Mouse (Mus musculus): Measurements from ENCODE around the gene Nfkb1.

Nfkb1 gene

DNA sequence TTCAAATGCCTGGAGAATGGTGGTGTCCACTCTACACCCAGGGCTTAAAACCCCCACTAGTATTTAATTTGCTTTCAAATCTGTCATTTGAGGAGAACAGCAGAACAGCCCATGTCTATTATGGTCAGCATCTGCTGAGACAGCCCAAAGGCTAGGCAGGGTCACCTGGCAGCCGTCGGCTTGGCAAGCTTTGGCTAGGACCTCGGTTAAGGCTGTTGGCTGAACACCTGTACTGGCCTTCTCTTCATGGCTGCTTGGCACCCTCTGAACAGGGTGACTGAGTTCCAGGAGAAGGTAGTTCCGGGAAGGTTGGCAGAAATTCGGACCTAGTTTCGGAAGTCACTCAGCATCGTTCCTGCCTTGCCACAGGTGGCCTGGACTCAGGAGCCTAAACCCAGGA is 109.1 kb downstream of the Nfkb1 start:
- DNase-seq = no peak

DNA sequence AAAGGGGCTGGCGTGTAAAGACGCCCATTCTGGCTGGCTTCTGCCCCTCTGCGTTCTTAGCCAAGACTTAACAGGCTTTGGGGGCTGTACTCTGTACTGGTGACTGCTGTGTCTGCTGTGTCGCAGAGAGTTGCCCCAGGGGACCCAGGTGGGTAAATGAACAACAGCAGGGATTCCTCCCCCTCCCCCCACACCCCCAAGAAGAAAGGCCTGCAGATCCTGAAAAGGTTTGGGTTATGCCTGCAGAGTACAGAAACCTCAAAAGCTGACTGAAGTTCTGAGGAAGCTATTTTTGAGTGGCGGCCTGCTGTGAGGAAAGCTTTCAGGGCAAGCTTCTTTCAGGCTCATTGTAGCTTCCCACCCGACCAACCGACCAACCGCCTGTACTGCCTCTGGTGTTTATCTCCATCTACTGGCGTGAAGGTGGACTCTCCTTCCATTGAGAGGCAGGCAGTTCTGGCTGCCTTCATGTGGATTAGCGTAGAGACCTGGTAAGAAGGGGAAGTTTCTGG is 109.7 kb downstream of the Nfkb1 start:
- DNase-seq = peak; percentile 29 to 42

DNA sequence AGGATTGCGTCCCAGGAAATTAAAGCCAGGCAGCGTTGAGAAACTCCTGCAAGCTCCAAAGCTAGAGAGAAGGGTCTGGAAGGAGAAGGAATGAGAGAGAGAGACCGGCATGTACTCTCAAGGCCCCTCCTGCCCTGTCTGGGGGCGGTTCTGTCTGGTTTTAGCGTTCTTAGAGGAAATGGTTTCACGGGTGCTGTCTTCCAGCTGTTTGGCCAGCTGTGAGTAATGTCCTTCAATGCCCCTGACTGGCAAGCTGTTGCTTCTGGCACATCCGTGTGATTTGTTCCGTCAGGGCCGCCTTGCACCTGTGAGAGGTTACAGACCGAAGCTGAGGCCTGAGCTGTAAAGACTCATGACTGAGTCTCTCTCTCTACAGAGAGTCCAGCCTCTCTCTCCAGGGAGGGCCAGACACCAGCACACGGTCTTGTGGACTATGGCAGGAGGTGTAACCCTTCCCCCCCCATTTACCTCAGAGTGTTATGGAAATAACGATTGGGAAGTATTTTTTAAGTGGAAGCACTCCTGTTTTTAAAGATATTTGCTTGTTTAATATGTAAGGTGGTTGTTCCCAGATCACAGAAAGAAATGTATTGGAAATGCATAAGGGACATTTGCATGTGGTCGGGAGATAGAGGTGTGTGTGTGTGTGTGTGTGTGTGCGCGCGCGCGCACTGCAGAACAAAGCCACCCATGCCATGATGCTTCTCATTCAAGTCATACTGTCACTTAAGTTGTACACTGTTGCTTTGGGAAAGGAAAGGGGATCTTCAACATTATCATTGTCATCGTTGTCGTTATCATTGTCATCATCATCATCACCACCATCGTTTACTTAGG is 110.7 kb downstream of the Nfkb1 start:
- DNase-seq = peak; percentile 29 to 71

DNA sequence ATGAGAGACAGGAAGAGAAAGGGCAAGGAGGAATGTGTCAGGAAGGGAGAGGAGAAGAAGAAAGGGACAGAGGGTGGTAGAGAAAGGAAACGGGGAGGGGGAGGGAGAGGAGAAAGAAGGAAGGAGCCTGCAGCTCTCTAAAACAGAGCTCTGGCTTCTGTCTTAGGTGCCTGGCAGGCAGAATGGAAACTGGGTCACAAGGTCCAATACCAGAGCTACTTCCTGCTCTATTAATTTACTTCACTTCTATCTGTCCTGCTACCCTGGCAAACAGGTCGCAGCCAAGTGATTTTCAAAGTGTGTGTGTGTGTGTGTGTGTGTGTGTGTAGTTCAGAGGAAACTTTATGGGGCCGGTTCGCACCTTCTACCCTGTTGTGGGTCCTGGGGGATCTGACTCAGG is 112.2 kb downstream of the Nfkb1 start:
- DNase-seq = no peak

DNA sequence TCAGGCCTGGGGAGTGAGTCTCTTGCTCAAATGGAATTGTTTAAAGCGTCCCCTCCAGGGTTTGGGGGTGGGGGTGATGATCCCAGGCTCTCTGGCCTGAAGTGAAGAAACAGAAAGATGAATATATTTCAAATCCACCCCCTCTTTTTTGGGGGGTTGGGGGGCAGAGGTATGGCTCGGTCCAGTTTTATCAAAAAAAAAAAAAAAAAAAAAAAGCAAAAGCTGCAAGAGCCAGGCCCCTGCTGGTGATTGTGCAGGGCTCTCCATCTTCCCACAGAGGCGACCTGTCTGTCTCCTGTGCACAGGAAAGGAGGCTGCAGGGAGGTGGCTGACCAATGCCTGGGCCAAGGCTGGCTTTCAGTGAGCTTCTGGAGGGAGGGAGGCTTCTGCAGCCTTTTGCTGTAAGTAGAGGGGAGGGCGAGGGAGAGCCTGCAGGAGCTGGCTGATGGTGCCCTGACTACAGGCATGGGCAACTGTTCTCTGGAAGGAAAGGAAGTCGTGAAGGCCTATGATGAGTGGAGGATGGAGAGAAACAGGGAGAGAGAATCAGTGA is 112.7 kb downstream of the Nfkb1 start:
- no peak for DNase-seq

DNA sequence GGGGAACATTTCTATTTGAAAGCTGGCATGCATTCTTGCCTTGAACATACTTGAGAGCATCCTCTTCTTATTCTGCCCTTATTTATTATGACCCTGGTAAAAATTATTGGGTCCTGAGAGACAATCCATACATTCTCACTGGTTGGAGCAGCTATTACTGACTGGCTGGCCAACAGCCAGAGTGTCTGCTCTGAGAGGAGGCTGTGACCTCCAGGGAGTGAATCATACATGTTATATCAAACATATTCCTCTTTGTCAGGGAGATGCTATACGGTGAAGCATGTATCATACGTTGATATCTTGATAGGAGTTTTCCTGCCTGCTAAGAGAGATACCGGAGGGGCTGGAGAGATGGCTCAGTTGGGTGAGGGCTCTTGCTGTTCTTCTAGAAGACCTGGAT is 116.2 kb downstream of the Nfkb1 start:
- DNase-seq = no peak

DNA sequence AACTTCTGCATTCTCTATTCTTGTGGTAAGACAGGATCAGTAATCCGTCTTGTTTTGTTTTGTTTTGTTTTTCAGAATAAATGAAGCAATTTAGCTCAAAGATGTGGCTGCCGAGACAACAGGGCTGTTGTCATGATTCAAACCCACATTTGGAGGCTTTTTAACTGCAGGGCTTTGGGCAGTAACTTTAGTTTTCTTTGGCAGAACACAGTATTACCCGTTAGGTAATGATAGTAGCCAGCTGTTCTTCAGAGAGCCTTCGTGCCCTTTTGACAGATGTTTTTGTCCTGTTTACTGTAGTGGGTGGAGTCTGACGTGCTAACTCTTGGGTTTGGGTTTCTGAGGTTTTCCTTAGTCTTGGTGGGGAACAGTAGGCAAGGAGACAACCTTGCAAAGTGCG is 118.3 kb downstream of the Nfkb1 start:
- no peak for DNase-seq

DNA sequence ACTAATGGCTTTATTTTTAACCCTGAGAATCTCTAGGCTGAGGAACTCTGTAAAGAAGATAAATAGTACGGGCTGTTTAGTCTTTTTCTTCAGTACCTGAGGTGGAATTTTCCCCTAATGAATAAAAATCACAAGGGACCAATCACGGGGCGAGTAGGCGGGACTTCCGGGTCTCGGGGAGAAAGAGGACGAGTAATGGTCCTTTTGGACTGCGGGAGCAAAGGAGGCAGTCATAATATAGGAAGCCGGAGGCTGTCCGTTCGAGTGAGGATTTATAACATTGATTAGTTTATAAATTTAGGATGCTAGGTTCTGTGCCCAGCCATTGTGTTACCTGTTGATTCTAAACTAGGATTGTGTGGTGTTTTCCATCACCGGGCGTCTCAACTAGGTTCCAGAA is 119.8 kb downstream of the Nfkb1 start:
- no peak for DNase-seq

DNA sequence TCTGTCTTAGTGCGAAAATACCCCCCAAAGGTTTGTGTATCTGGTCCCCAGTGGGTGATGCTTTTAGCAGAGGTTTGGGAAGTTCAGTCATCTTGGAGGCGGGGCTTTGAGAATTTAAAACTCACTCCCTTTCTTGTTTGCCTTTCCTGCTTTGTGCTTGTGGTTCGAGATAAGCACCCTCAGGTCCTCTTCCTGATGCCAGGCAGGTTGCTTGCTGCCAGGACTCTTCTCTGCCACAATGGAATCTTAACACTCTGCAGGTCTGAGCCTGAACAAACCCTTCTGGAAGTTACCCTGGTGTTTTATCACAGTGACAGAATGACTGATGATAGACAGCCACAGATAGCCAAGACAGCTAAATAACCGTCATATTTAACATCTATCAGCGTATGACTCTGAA is 122.7 kb downstream of the Nfkb1 start:
- DNase-seq = no peak

DNA sequence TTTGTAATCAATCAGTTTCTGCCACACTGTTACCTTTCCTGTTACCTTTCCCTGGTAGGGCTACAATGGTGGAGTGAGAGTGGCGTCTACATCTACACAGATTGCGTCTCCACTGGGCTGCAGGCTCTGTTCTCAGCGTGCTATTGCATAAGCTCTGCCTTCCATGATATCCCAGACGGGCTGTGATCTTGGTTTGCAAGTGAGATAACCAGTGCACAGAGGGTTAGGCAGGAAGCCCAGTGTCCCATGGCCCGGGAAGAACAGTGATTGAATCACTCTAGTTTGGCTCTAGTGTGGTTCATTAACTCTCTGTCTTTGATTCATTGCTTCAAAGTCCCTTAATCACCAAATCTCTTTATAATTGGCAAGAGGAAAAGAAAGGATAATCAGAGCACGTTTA is 123.5 kb downstream of the Nfkb1 start:
- no peak for DNase-seq

DNA sequence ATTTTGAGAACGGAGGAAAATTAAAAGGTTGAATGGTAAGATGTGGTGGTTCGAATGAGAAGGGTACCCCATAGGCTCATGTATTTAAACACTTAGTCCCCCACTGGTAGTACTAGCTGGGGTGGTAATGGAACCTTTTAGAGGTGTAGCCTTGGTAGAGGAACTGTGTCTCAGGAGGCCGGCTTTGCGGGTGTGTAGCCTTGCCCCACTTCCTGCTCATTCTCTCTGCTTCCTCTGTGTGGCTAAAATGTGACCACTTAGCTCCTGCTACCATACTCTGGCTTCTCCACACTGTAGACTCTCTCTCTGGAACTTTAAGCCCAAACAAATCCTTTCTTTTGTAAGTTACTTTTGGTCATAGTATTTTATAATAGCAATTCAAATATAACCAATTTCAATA is 126.0 kb downstream of the Nfkb1 start:
- DNase-seq = no peak

DNA sequence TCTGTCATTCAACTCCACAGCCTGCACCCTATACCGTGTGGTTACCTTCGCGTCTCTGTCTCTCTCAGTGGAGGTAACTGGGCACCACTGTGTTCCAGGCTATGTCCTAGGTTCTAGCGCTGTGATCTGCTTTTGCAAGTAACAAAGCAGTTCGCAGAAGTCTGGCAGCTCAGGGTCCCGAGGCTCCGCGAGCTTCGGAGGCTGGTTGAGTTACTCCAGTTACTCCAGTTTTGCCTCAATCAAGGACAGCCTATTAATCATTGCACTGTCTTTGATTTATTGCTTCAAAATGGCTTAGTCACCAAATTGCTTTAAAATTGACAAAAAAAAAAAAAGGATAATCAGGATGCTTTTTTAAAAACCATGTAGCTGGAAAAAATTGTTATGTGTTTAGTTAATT is 126.6 kb downstream of the Nfkb1 start:
- DNase-seq = no peak

DNA sequence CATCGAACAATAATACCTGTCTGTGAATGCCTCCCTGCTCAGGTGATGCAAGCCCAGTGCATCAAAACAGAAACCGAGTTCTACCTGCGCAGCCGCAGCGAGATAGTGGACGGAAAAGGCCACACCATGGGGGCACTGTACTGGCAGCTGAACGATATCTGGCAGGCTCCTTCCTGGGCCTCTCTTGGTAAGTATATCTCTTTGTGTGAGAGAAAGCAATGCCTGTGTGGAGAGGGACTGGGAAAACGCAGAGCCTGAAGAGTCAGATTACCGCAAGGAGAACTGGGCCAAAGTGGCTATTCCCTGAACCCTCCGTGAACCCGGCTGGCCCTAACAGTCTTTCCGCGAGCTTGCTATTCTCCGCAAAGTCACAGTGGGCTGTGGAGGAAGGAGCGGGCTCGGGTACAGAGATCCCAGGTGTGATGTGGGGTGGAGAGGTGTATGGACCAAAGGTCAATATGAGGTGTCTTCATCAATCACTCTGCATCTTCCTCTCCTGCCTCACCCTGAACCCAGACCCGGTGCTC is 128.1 kb downstream of the Nfkb1 start:
- no peak for DNase-seq

DNA sequence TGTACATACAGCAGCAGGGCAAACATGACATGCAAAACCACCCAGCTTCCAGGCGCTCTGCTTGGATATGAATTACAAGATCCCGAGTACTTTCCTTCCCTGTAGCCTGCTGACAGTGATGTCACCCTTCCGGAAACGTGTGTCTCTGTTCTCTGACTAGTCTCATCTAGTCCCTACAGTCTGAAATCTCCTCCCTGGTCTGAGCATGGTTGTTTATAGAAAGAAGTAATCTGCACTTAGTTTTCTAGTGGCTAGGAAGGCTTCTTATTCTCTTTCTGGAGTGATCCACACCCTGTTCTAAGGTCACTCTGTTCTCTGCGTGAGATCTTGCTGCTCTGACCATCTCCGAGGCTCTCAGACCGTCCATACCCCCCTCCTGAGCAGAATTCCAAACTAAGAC is 129.3 kb downstream of the Nfkb1 start:
- no peak for DNase-seq

DNA sequence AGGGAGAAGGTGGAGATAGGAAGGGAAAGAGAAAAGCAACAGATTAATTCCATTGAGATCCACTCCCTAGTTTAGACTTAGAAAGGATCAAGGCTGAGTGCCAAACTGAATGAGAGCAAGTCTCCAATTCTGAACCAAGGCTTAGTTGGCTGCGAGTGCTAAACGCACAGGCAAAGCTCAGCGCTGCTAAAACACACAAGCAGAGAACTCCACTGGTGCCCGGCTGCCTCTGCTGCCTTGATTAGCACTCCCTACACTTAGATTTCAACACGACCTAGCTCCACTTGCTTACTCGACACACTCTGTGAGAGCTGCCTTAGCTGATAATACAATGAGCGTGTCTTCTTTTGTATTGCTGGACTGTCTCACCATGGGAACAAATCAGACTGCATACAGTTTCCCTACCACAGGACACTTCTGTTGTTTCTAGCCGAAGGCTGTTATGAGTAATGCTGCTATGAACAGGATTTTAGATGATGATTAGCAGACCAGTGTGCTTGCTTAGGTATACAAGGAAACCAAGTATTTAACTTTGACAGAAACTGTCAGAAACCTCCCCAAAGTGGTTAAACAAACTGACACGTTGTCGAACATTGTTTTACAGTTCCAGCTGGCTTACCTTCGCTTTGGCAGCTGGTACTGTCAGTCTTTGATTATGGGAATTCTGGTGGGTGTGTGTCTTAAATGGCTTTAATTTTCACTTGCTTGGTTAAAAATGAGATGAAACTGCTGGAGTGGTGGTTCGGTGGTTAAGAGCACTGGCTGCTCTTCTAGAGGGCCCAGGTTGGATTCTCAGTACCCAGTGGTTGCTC is 134.3 kb downstream of the Nfkb1 start:
- no peak for DNase-seq

DNA sequence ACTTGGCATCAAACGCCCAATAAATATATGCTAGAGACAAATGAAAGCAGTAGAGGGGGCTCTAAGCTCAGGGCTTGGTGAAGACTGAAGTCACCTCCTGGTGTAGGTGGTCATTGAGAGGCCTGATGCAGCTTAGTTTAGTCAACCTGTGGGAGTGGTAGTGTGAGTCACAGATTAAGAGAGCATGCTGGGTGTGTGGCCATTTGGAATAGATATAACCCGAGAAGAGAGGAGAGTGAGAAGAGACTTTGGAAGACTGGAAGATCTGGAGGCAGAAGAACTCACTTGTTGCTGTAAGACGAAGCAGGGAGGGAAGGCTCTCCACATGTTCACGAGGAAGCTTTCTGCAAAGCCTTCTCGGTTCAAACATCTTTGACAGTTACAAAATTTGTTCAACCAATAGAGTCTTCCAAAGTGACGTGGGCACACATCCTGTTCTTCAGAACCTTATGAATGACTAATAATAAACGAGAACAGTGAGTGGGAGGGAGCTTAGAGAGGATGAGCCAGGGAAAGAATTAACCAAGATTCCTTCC is 135.2 kb downstream of the Nfkb1 start:
- DNase-seq = no peak

DNA sequence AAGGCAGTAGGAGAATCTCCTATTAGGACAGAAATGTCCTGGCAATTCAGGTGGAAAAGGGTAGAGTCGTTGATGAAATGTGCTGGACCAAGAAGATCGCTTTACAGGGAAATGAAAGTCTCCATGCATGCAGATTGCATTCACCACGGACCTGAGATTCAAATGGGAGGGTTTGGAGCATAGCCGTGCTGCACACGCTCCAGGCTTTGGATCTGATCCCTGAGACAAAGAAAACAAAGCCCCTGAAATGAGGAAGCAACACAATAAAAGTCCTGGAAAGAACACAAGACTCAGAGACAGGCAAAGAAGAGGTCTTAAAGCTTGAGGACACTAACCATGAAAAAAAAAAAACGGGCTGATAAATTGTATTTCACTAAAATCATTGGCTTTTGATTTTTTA is 136.2 kb downstream of the Nfkb1 start:
- DNase-seq = no peak

DNA sequence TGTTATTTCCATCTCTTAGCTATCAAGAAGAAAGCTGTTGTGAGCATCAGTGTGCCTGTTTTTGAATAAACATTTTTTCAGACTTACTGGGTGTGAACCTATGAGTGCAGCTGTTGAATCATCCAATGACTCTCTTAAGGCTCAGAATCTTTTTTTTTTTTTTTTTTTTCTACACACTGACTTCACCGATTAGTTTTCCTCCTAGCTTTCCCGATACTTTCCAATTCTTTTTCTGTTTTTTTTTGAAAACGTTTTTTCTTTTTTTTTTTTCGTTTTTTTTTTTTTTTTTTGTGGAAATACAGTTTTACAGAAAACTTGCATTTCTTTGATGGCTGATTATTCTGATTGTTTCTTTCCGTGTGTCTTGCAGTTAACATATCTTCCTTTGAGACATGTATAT is 138.5 kb downstream of the Nfkb1 start:
- no peak for DNase-seq

DNA sequence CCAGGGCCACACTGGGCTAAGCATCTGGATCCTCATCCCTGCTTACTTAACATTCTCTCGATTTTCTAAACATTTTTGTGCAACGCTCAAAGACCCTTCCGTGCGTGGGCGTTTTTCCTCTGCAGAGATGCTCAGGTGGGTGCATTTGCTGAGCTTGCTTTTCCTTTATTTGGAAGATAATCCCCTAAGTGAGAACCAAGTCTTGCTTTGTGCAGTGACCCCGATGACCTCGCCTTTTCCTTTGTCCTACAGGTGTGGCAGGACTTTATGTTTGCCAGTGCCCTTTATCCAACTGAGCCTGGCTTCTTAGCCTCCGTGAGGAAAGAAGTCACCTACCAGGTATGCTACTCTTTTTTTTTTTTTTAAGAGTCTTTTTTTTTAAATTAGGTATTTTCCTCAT is 144.0 kb downstream of the Nfkb1 start:
- no peak for DNase-seq

DNA sequence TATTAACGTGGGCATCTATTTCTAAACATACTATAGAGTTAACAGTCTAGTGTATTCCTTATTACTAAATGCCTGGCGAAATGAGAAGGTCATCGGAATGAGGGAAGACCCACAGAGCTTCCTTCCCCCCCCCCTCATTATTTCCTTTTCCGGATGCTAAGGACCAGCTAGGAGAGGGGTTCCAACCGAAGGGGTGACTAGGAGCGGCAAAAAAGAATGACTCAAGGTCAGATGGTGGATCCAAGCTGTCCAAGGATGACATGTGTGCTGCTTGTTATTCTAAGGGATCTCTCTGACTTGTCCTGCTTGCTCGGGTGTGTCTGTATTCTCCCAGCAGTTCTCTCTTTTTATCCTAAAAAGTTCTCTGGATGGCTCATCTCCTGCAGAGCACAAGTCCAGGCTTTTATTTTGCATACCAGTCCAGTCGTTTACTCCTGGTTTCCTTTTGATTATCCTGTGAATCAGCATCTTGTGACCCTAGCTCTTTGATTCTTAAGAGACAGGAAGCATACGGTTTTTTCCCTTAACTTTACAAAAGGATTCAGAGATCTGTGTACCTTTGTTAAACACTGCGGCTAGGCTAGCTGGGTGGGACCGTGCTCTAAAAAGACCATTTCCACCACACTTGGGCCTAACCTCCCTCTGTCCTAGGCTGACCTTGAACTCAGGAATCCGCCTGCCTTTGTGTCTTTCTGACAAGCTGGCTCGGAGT is 145.0 kb downstream of the Nfkb1 start:
- no peak for DNase-seq
